Mouse (Mus musculus) regulatory T cell (primary cell): ENCODE results near the gene Cops6.

Source experiments
- in situ Hi-C: fragments of 300-600 bp; cut with MboI, MseI; formaldehyde crosslinking; loops from one replicate; pipeline ENCODE4 v1.15.1; 2025; ENCODE audit warnings: high pct_unique_total_duplicates

The Cops6 gene

GRCm38 (mm10) chr5:138186950-138187638 is 26.2 kb downstream of the Cops6 start, which contains the start of the genes Taf6 and Cnpy4:
Gene Taf6 (minus strand): TSS chr5:138187451.
Gene Cnpy4 (plus strand): TSS chr5:138187485.
- in situ Hi-C loops = no loop called here

GRCm38 (mm10) chr5:138187661-138188306 is 26.9 kb downstream of the Cops6 start:
- in situ Hi-C loops = no loop called here

- in situ Hi-C loops = no loop called here
Observed at GRCm38 (mm10) chr5:138193771-138194727, 33.2 kb downstream of the Cops6 start, which contains the start of gene Mblac1. Gene Mblac1 (plus strand): TSS chr5:138194314.

- in situ Hi-C loops = no loop called here
Observed at GRCm38 (mm10) chr5:138194755-138195345, 34.0 kb downstream of the Cops6 start.

- in situ Hi-C loops = no loop called here
Observed at GRCm38 (mm10) chr5:138195463-138195862, 34.6 kb downstream of the Cops6 start.

GRCm38 (mm10) chr5:138199576-138199975 is 38.7 kb downstream of the Cops6 start:
- in situ Hi-C loops = no loop called here

GRCm38 (mm10) chr5:138202086-138202485 is 41.2 kb downstream of the Cops6 start:
- in situ Hi-C loops = loop anchor here (10.0 kb wide), 1 partner anchor 423 kb away; the partner anchor contains the start of gene A430033K04Rik

- in situ Hi-C loops = loop anchor here (10.0 kb wide), 1 partner anchor 418 kb away; the partner anchor contains the start of gene A430033K04Rik
Observed at GRCm38 (mm10) chr5:138207253-138207652, 46.4 kb downstream of the Cops6 start.

- in situ Hi-C loops = loop anchor here (10.0 kb wide), 1 partner anchor 417 kb away; the partner anchor contains the start of gene A430033K04Rik
Observed at GRCm38 (mm10) chr5:138207873-138208272, 47.0 kb downstream of the Cops6 start.
